ENCODE assay signal across 8 mouse cellular contexts in the genomic region with DNA sequence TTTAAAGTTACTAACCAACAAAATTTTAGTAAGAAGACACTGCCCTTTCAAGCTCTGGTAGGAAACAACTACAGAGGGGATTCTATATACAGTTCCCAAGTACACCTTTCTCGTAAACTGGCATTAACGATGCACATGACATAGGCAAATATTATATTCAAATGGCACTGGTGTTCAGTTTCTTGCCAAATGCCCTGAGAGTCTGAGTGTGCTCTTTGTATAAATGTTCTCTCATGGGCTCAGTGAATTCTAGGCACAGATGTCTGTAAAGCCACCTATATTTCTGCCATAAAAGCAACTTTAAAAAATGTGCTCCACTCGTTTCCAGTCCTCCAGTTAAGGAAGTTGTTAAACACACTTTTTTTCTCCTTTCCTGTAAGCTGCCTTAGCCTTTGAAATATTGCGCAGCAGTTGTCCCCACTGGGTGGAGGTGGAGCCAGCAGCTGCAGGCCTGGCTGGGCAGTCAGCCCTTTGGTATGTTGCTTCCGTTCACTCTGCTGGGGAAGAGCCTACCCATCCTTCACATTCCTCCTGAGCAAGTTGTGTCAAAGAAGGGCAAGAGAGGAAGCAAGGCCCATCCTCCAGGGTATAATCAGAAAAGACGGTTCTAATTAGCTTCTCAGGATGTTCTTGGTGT.
DNase-seq lines count a peak whose midpoint lies in the region; ATAC-seq lines count a peak whose summit lies in the region.

No protein-coding gene starts in this region.

- peak; percentile 40; the same call in 1 of the 2 replicates for ATAC-seq in neutrophil, adult 5-6 weeks (ENCODE audit: extremely low read depth, insufficient number of reproducible peaks, low FRiP score, poor library complexity, severe bottlenecking)

- peak; percentile 85 for DNase-seq in 3T3-L1 (ENCODE audit: low read depth, low spot score)
- DNase-seq in adrenal gland, postnatal 14 days, result peak; percentile 56
- DNase-seq in heart, adult 8-10 months (ENCODE audit: low spot score), result peak; percentile 55
- DNase-seq in kidney, postnatal 36 days, result peak; percentile 57 to 61
- no peak for DNase-seq in layer of hippocampus, adult 11-12 months (ENCODE audit: low spot score)
- no peak for DNase-seq in urinary bladder, postnatal 10 days (ENCODE audit: low spot score)
- no peak for DNase-seq in right cerebral cortex, adult 2 months (ENCODE audit: low spot score in 2 of 2)

Comparison
In these comparisons a context has a peak if more than half of its experiments do, and no peak if none do; other contexts are left out.
1. DNase-seq: peak in 3T3-L1 (single experiment), adrenal gland, postnatal 14 days (single experiment), heart, adult 8-10 months (single experiment) and kidney, postnatal 36 days (2 of 2); none in layer of hippocampus, adult 11-12 months (single experiment), urinary bladder, postnatal 10 days (single experiment) and right cerebral cortex, adult 2 months (0 of 2).